Mouse (Mus musculus): Measurements from ENCODE around the gene Rhobtb3.
"Not testable (repeated sequence)": the region's sequence is repeated elsewhere in the genome, so short reads cannot be mapped to it uniquely, and the experiment has no call there.

Rhobtb3 gene

DNA sequence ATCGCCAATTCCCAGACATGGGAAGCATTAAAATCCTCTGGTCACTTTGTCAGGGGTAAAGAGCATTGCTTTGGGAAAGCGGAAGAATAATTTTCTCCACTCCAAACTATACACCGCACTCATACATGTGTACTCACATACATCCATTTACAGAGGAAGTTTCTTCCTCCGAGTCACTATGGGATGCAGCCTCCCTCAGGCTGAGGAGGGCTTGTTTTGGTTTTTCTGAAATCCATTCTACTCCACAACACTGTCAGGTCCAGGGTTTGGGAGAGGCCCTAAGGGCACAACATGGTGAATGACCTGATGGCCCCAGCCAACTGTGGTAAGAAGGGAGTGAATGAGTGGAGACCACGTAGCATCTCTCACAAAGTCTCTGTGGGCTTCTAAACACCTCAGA is 14.7 kb downstream of the Rhobtb3 start:
- not testable (repeated sequence) for DNase-seq (ENCODE audit: low spot score)

GRCm38 (mm10) chr13:75927951-75928350 is 15.8 kb downstream of the Rhobtb3 start:
- DNase-seq (ENCODE audit: low spot score) = no peak

DNA sequence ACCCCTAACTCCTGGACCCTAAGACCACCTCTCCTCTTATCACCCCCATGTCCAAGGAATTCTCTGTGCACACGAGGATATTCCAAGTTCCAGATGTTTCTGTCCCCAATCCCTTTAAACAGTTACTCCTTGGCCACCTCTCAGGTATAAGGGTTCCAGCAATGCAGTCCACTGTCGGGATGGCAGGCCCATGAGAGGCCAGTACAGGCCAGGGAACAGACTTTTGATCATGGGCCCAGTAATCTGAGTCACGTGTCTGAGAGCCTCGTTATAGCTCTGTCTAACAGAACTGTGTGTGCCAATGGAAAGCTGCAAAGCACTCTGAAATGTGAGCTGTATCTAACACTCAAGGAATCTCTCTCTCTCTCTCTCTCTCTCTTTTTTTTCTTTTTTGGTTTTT is 29.6 kb downstream of the Rhobtb3 start:
- DNase-seq (ENCODE audit: low spot score) = no peak

DNA sequence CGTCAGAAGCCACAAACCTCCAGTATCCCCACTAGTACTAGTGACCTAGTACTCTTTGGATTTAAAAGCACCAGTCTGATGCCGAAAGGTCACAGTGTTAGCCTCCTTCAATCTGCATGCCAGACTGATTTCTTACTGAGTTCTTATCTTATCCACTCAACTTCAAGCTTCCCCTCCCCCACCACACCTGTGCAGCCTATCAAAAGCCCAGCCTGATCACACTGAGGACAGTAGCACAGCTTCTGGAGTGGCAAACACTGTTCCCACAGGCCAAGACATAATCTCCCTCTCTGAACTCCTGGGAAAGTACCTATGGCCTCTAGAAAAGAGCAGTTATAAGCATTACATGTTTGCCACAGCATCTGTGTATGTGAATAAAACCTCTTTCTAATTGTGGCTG is 35.5 kb downstream of the Rhobtb3 start:
- no peak for DNase-seq (ENCODE audit: low spot score)

DNA sequence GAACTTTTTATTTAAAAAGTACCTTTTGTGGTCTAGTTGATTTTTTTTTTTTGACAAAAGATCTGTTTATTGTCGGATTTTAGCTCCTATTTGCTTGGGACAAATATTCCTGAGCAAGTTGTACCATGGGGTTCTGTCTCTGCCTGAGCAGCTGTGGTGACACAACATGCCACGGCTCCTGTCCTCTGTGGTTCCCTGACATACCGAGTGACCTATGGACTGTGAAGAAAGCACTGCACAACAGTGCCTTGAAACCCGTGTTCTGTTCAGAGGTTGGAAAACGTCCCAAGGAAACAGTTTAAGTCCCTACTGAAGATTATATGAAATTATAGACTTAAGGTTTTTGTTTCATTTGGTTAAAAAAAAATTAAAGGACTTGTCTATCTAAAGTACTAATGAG is 36.6 kb downstream of the Rhobtb3 start:
- DNase-seq (ENCODE audit: low spot score) = no peak

DNA sequence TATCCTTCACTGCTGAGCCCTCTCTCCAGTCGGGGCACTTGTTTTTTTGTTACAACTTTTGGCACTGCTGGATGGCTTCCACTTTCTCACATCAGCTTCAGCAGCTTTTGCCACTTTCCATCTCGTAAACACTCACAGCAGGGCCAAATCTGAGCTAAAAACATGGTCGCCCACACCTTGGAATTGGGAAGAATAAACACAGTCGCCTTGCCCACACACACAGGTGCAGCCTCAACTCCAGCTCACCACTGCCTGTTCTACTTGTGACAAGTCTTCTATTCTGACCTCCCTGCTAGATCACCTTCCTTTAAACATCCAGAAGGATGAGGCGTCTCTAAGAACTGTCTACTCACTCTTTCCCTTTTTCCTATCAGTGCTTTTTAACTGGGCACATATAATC is 39.1 kb downstream of the Rhobtb3 start:
- DNase-seq (ENCODE audit: low spot score) = no peak

- DNase-seq (ENCODE audit: low spot score) = not testable (repeated sequence)
Observed at GRCm38 (mm10) chr13:75900928-75901327, 42.8 kb downstream of the Rhobtb3 start.

DNA sequence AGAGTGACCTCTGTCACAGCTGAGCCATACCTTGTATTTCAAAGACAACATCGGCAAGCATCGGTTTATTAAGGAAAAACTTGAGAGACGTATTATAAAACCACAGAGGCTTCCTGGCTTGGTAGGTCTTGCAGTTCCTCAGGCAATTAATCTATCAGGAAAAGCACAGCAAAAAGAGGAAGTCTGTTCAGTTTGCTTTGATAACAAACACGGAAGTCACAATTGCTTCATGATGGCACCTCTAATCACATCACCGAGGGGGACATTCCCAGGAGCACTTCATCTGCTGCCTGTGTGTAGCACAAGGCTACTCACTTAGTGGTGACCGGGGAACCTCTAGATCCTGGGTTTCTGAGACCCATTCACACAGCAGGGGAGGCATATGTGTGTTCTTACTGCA is 50.8 kb downstream of the Rhobtb3 start:
- no peak for DNase-seq (ENCODE audit: low spot score)

- DNase-seq (ENCODE audit: low spot score) = no peak
Observed at GRCm38 (mm10) chr13:75892291-75892690, 51.4 kb downstream of the Rhobtb3 start.

DNA sequence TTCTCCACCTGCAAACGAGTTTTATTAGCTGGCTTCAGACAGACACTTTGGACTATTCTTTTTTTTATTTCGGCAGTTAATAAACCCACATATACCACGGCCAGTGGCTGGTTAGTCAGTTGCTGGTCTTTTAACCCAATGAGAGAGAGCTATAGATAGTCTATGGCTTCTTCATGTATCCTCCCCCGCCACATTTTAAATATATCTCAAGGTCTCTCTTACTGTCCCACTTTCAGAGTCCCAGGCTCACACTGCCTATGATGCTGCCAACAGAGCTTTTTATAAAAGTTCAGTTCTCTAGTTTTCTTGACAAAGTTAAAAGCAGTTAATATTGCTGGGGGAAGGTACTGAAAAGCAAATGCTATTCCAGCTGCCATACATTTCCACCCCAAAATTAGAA is 51.9 kb downstream of the Rhobtb3 start:
- no peak for DNase-seq (ENCODE audit: low spot score)

DNA sequence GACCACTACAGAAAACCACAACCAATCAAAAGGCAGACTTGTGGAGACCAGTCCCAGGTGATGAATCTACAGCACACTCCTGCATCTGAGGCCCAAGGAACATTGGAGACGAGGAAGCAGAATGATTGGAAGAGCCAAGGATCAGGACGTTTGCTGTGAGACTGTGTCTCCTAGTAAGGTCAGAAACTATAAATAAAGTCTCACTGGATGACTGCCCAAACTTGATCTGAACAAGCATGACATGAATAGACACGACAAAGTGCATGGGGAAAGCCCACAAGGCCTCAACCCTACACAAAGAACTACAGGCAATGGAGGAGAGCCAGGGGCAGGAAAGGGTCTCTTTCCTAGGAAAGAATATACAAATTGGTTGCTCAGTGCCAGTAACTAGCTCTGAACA is 59.9 kb downstream of the Rhobtb3 start:
- no peak for DNase-seq (ENCODE audit: low spot score)

DNA sequence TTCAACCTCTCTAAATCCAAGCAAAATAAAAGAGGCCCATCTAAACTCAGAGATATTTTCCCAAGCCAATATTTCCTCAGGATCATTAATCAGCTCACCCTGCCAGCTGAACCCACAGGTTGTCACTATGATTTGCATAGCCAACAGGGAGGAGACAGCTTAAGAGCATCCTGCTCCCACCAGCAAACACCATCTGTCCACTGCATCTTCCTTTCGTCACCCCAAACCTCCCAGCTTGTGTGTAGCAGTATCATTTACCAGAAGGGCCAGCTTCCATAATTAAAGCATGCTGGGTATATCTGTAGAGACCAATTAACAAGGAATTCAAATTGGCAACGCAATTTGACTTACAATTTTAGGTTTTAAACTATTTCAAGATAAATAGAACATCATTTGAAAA is 63.2 kb downstream of the Rhobtb3 start:
- no peak for DNase-seq (ENCODE audit: low spot score)

GRCm38 (mm10) chr13:75879756-75880155 is 64.0 kb downstream of the Rhobtb3 start:
- no peak for DNase-seq (ENCODE audit: low spot score)

DNA sequence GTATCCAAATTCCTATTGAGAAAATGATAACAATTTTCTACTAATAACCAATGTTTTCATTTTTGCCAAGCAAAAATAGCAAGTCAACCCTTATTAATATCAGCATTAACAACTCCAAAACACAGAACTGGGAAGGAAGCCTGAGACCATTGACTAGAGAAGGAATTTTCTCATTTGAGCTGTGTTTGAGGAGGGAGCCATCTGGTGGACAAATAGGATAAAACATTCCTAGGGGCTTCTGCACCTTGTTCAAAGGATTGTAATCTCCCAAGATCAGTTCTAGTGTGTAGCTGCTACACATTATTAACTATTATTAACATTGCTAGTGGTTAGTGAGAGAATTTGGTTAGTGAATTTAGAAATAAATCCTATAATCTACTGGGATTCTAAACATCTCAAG is 65.8 kb downstream of the Rhobtb3 start:
- peak; percentile 56 for DNase-seq (ENCODE audit: low spot score)

DNA sequence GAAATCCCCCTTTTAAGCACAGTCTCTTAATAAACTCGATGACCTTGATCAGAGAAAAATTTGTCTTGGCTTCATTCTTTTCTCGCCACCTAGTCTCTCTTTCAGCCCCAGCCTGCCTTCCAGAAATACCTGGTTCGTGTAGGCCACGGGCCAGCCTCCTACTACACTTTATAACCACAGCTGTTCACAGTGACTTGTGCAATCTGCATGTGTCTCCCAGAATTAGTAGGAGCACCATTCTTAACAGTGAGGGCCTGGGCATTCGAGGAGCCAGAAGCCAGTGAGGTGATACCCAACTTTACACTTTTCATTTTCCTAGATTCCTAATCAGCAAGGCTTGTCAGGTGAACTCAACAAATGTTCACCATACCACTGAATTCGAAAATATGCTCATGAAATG is 67.1 kb downstream of the Rhobtb3 start:
- DNase-seq (ENCODE audit: low spot score) = no peak

GRCm38 (mm10) chr13:75876188-75876587 is 67.5 kb downstream of the Rhobtb3 start:
- not testable (repeated sequence) for DNase-seq (ENCODE audit: low spot score)

GRCm38 (mm10) chr13:75874608-75875376 is 68.9 kb downstream of the Rhobtb3 start:
- DNase-seq (ENCODE audit: low spot score) = no peak

- DNase-seq (ENCODE audit: low spot score) = no peak
Observed at GRCm38 (mm10) chr13:75867876-75868275, 75.8 kb downstream of the Rhobtb3 start.

DNA sequence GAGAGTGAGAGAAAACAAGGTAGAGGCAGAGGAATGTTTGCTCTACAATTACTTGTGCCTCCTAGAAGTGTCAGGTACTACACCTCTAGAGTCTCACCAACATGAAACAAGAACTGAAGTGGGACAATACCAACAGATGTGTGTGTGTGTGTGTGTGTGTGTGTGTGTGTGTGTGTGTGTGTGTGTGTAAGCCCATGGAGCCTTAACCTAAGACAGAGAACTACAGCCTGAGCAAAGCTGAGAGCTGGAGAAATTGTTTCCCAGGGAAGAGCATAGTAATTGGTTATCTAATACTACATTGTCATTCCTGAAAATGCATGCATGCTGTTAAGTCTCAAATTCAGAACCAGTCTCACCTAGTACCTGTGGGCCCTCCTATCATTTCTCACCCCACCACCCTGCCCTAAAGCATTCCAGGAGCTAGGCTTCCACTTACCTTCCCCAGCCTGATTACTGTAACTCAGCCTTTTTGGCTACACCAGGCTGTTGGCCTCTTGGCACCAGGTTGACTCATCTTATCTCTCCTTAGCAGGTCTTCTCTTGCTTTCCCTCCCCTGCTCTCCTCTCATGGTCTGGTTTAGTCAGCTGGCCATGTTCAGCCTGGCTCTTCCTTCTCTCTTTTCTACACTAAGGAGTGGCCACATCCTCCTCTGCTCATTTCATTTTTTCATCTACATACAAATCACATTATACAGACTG is 78.1 kb downstream of the Rhobtb3 start:
- no peak for DNase-seq (ENCODE audit: low spot score)

- no peak for DNase-seq (ENCODE audit: low spot score)
Observed at GRCm38 (mm10) chr13:75859264-75859844, 84.4 kb downstream of the Rhobtb3 start.

GRCm38 (mm10) chr13:75853118-75853517 is 90.6 kb downstream of the Rhobtb3 start:
- no peak for DNase-seq (ENCODE audit: low spot score)

GRCm38 (mm10) chr13:75852027-75852426 is 91.7 kb downstream of the Rhobtb3 start:
- no peak for DNase-seq (ENCODE audit: low spot score)

- no peak for DNase-seq (ENCODE audit: low spot score)
Observed at GRCm38 (mm10) chr13:75847027-75847426, 96.7 kb downstream of the Rhobtb3 start.

All from MN1 (cell line).